Mouse (Mus musculus) spleen, embryonic (tissue): ENCODE results near the gene Man2a1.

Experiments used
- CTCF ChIA-PET: fragments of 350-600 bp; sonication (Branson Sonifier 250); formaldehyde crosslinking; loops from one replicate; lab custom pipeline; 2022; lab: Charles Lee

Man2a1 gene

GRCm38 (mm10) chr17:64622352-64622886 lies 21.9 kb downstream of the Man2a1 start:
- CTCF ChIA-PET: no interaction called here

DNA sequence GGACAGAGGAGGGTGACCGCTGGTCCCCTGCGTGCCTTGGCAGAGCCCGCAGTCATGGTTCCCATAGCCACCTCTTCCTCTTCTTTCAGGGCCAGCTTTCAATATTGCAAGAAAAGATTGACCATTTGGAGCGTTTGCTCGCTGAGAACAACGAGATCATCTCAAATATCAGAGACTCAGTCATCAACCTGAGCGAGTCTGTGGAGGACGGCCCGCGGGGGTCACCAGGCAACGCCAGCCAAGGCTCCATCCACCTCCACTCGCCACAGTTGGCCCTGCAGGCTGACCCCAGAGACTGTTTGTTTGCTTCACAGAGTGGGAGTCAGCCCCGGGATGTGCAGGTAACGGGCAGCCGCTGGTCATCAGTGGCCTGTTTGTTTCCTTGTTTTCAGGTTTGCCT lies 23.9 kb downstream of the Man2a1 start:
- CTCF ChIA-PET: no interaction called here

GRCm38 (mm10) chr17:64628796-64629195 lies 28.3 kb downstream of the Man2a1 start:
- CTCF ChIA-PET: interaction anchor here (0.5 kb wide), 1 partner anchor 1195 kb away, joined by 4 read pairs; no protein-coding TSS in a partner anchor

DNA sequence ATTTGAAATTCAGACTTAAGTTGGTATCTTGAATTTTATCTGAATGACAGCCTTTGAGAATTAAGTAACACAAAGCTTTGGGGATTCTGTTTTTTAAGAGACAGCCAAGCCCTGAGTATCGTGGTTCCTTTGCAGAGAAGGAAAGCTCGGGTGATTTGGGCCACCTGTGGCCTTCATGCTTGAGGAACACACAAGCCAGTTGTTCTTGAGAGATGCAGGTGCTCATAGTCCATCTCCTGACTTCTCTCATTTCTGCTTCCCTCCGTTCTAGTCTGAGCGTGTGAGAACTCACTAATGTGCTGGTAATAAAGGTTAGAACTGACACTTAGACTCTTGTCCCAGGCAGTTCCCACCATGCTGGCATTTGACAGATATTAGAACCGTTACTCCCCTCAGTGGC lies 28.9 kb downstream of the Man2a1 start:
- CTCF ChIA-PET: no interaction called here

GRCm38 (mm10) chr17:64630506-64630905 lies 30.0 kb downstream of the Man2a1 start:
- CTCF ChIA-PET: no interaction called here

- CTCF ChIA-PET: no interaction called here
Observed at GRCm38 (mm10) chr17:64637868-64638537, 37.5 kb downstream of the Man2a1 start.

- CTCF ChIA-PET: no interaction called here
Observed at GRCm38 (mm10) chr17:64641376-64641775, 40.8 kb downstream of the Man2a1 start.

- CTCF ChIA-PET: interaction anchor here (1.0 kb wide), 1 partner anchor 10 kb away, joined by 3 read pairs; no protein-coding TSS in a partner anchor
Observed at GRCm38 (mm10) chr17:64643644-64644043, 43.1 kb downstream of the Man2a1 start.

- CTCF ChIA-PET: no interaction called here
Observed at GRCm38 (mm10) chr17:64644888-64645605, 44.5 kb downstream of the Man2a1 start.

- CTCF ChIA-PET: interaction anchor here (0.6 kb wide), 1 partner anchor 33 kb away, joined by 6 read pairs; no protein-coding TSS in a partner anchor
Observed at GRCm38 (mm10) chr17:64647396-64647795, 46.9 kb downstream of the Man2a1 start.

DNA sequence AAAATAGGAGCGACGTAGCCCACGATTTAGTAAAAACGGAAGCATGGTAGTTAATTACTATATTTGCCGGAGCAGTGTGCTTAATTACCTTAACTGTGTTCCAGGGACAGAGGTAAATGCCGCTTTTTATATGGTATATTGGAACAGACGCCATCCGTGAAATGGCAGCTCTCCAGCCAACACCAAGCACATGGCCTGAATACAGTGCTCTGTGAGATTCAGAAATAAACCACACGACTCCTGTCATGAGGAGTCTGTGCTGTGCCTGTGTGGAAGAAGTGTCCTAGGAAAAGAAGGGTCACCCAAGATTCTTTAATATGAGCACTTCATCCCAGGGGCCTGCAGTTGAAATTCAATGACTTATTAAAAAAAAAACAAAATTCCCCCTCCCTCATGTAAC lies 50.2 kb downstream of the Man2a1 start:
- CTCF ChIA-PET: no interaction called here

DNA sequence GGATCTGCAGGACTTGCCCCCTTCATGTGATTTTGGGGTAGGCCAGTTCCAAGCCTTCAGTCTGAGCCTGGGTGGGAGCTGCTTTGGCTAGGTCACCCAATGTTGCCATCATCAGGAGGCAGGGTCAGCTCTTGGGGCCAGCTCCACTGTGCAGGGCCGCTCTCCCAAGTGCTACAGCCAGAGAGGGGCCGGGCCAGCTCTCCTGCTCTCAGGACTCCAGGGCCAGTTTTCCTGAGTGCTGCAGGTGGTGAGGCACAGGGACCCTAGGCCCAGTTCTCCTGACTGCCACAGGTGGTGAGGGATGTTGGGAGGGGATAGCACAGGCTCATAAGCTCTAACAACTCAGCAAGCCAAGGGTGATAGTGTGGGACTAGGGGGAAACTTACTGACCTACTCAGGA lies 53.1 kb downstream of the Man2a1 start:
- CTCF ChIA-PET: no interaction called here

- CTCF ChIA-PET: no interaction called here
Observed at GRCm38 (mm10) chr17:64659682-64660081, 59.1 kb downstream of the Man2a1 start.

DNA sequence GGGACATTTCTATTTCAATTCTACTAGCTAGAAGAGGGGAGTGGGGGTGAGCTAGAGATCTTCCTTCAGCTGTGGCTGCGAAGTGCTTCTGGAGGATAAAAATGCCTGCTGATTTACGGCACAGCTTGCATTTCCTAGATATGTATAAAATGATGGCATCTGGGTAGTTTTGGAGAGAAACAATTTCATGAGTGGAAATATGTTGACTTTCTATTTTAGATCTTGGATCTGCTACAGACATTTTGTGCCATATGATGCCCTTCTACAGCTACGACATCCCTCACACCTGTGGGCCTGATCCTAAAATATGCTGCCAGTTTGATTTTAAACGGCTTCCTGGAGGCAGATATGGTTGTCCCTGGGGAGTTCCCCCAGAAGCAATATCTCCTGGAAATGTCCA lies 66.0 kb downstream of the Man2a1 start:
- CTCF ChIA-PET: no interaction called here

DNA sequence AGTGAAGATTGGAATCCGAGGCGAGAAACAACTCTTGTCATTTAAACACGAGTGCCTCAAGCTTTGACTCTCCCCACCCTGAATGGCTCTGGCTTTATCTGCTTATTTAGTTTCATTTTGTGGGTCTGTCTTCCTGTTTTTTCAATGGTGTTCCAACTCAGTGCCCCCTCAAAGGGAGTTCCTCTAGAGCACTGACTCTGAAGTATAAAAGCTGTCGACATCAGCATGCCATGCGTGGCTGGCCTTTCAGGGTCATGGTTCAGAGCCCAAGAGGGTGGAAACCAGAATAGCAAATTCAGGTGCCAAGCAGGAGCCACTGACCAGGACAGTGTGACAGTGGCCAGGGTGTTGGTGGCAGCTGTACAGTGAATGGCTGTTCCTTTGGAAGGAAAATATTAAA lies 68.0 kb downstream of the Man2a1 start:
- CTCF ChIA-PET: interaction anchor here (0.5 kb wide), 1 partner anchor 88 kb away, joined by 4 read pairs; no protein-coding TSS in a partner anchor

DNA sequence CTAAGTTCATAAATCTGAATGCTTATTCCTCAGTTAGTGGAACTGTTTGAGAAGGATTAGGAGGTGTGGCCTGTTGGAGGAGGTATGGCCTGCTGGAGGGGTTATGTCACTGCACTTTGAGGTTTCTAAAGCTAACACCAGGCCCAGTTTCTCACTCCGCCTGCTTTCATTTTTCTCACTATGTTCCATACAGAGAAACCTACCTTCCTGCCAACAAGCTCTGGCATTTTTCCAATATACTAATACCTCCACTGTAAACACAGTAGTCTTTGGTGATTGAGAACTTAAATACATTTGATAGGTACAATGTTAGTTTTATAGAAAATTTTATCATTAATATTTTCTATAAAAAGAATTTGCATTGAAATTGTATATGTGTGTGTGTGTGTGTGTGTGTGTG lies 73.9 kb downstream of the Man2a1 start:
- CTCF ChIA-PET: interaction anchor here (0.7 kb wide), 1 partner anchor 23 kb away, joined by 10 read pairs; no protein-coding TSS in a partner anchor

DNA sequence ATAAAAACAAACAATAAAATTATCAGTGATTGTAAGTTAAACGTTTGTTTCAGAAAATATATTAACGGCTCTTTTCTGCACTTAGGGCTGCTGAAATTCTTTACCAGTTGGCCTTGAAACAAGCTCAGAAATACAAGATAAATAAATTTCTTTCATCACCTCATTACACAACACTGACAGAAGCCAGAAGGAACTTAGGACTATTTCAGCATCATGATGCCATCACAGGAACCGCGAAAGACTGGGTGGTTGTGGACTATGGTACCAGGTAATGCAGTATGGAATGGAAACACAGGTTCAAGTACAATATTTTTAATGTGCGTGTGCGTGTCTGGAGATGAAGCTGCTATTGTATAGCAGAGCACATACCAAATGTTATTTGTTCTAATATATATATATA lies 74.4 kb downstream of the Man2a1 start:
- CTCF ChIA-PET: no interaction called here

DNA sequence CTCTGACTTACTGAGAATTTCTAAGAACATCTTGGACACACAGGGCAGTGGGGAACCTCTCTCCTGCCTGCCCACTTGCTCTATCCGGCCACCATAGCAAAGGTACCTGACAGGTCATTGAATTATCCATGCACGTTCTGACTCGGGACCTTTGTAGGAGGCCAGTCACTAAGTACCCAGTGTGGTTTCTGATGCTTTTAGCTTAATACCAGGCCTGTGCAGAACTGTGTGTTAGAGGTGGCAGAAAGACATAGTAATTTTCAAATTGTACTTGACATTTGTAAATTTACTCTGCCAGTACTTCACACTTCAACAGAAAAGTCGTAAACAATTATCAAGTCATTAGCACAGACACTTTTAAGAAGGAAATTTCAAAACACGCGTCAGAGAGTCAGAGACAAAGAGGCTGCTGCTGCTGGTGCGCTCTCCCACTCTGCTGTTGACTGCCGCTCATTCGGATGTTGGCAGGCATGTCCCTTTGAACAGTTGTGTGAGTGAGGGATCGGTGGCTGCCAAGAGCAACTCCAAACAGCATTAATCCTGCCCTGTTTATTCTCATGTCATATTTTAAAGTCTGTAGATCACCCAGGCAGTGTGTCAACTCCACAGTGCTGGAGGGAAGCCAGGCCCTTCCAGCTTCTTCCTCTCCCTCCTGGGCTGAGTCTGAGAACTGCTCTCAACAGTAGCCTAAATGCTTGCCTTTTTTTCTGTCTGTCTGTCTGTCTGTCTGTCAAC lies 76.4 kb downstream of the Man2a1 start:
- CTCF ChIA-PET: no interaction called here

DNA sequence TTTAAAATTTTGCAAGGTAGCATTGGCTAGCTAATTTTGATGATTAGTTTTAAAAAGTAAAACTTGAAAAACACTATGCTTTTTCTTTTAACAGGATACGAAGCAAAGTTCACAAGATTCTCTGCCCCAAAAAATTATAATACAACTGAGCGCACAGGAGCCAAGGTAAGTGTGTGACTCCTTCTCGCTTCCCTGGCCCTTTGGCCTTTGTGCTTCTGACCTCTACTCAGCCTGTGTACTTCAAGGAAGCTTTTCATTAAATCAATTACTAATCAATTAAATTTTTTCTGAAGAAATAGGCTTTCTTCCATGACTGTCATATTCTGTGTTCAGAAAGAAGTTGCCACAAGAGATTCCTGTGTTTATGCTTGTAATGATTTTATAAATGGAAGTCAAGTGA lies 80.9 kb downstream of the Man2a1 start:
- CTCF ChIA-PET: no interaction called here

GRCm38 (mm10) chr17:64681927-64682326 lies 81.4 kb downstream of the Man2a1 start:
- CTCF ChIA-PET: no interaction called here

DNA sequence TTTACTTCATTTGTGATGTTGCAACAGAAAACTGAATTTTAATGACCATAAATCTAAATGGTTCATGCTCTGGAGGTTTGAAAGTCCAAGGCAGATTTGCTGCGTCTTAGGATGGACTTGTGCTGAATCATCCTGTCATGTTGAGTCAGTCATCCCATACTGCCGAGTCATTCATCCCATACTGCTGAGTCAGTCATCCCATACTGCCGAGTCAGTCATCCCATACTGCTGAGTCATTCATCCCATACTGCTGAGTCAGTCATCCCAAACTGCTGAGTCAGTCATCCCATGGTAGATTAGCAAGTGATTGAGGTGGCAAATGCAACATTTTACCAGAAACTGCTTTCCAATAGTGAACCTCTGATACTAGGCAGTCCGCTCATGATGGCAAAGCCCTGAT lies 83.6 kb downstream of the Man2a1 start:
- CTCF ChIA-PET: no interaction called here
